Mouse (Mus musculus) erythroblast, embryonic 14.5 days (primary cell): ENCODE results near the gene Slc8b1. TPM values are rescaled to one million over a fixed set of nuclear protein-coding genes. Genes with fewer than 3 reads are reported as not detected.

Source experiments
- H3K27me3 ChIP-seq: 2 replicates; pipeline ENCODE4 v1.6.1; 2012; ENCODE audit warnings: inconsistent platforms; ENCODE audit not compliant: control insufficient read depth
- H3K36me3 ChIP-seq: 2 replicates; pipeline ENCODE4 v1.6.1; 2012; ENCODE audit warnings: mild to moderate bottlenecking, inconsistent platforms; ENCODE audit not compliant: control insufficient read depth
- H3K4me1 ChIP-seq: 2 replicates; pipeline ENCODE4 v1.6.1; 2012; ENCODE audit warnings: inconsistent platforms; ENCODE audit not compliant: control insufficient read depth
- H3K4me3 ChIP-seq: replicated peaks from 2 replicates; pipeline ENCODE3; 2012; ENCODE audit warnings: moderate library complexity, mild to moderate bottlenecking, inconsistent platforms
- H3K9me3 ChIP-seq: 2 replicates; pipeline ENCODE4 v1.6.1; 2012; ENCODE audit warnings: low read length, inconsistent platforms, mixed read lengths; ENCODE audit not compliant: control insufficient read depth
- GATA1 ChIP-seq: IDR thresholded peaks from 2 replicates; pipeline ENCODE4 v1.6.1; 2012; ENCODE audit warnings: low read length, inconsistent platforms, mixed read lengths
- TAL1 ChIP-seq: IDR thresholded peaks from 3 replicates; pipeline ENCODE4 v1.6.1; 2012; ENCODE audit warnings: low read length, inconsistent platforms, mixed read lengths
- polyA plus RNA-seq: library from polyadenylated mRNA; stranded (reverse); fragments of >175 nt; gene quantifications from 2 replicates; pipeline ENCODE4 v1.2.3, GENCODE M21; 2012

The Slc8b1 gene
- polyA plus RNA-seq, 1 experiment = 0.02 TPM

DNA sequence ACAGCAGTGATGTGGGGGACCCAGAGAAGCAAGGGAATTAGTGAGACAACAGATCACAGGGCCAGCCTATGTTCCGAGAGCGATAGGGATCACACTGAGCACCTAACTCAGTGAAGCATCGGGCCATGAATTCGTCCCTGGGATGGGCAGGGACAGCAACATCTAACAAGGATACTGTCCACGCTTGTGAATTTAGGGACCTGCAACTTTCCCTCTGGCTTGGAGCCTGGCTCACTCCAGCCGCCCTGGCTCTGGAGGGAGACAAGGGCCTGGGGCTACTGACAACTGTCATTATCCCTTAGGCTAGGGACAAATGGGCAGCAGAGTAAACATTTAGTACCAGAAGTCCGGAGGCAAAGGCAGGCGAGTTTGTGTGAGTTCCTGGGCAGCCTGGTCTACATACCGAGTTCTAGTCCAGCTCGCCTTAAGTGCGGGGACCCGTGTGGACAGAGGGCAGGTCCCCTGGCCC is 8.3 kb upstream of the Slc8b1 start:
- Histone ChIP-seq H3K4me3 (peak overlapping the region; percentile 81), H3K27me3 (no peaks in the 10 kb centered on the region), H3K9me3 (no peaks in the 10 kb centered on the region), H3K4me1 (peaks cover 31% of the 10 kb centered on the region), H3K36me3 (peaks cover 12% of the 10 kb centered on the region)
- TF ChIP-seq TAL1 = no peak
- no peak for TF ChIP-seq GATA1

DNA sequence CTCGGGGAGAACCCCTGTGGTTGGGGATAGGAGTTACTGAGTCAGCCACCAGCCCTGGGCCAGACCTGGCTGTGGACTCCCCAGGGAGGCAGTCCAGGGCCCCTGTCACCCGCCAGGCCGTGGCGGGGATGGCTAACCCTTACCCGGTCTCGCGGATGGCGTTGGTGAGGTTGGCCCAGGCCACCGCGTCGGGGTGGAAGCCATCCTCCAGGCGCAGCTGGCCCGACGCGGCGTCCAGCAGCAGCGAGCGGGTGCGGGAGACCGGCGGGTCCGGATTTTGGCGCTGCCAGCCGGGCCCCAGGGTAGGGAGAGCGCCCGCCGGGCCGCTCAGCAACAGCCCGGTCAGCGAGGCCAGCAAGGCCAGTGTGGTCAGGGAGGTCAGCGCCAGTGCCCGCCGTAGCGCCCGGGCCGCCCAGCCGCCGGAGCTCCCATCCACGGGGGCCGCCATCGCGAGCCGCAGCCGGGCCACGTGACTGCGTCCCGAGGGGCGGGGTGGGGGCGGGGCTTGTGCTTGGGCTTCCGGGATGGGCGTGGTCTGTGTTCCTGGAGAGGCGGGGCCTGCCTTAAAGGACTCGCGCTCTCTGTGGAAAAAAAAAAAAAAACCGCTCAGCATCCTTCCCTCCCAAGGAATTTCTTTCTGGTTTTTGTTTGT is 7.7 kb upstream of the Slc8b1 start, which contains the start of gene Plbd2:
Gene Plbd2, minus strand, starts transcription at position 482 of the 652 bp plus-strand sequence.
- Histone ChIP-seq H3K9me3 (no peaks in the 10 kb centered on the region), H3K27me3 (no peaks in the 10 kb centered on the region), H3K4me1 (peaks cover 31% of the 10 kb centered on the region), H3K36me3 (peaks cover 11% of the 10 kb centered on the region), H3K4me3 (peak within 1 kb of the TSS; percentile 81)
- no peak for TF ChIP-seq TAL1
- no peak for TF ChIP-seq GATA1

DNA sequence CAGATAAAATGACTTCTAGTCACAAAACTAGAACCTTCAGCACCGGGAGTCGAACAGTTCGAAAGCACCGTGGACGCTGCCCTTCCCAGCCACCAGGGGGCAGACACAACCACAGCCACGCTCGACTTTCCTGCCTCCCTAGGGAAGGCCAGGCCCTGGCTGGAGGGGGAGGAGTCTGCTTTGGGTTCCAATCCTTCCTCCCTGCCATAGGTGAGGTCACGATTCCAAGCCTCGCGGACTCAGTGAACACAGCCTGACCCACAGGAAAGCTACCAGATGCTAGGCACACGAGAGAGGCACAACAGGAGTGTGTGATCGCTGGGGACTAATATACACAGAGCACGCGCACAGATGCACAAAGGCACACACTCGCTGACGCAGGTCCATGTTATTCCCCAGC is 5.6 kb upstream of the Slc8b1 start:
- Histone ChIP-seq H3K36me3 (no peaks in the 10 kb centered on the region), H3K4me1 (peaks cover 29% of the 10 kb centered on the region), H3K9me3 (peaks cover 3% of the 10 kb centered on the region), H3K27me3 (peaks cover 2% of the 10 kb centered on the region; the same call in 1 of the 2 replicates), H3K4me3 (peak overlapping the region; percentile 21)
- TF ChIP-seq TAL1 (no peak), GATA1 (no peak)

DNA sequence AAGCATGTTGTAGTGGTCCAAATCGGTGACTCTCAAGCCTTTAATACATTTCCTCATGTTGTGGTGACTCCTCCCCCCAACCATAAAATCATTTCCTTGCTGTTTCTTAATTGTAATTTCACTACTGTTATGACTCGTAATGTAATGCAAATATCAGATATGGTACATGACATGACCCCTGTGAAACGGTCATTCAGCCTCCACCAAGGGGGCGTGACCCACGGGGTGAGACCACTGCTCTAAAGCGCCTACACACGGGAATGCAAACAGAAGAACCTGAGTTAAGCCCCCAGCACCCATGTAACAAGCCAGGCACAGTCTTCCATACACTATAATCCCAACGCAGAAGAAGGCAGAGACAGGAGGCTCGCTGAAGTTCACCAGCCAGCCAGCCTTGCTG is 5.2 kb upstream of the Slc8b1 start:
- Histone ChIP-seq H3K4me1 (peaks cover 33% of the 10 kb centered on the region), H3K4me3 (peak overlapping the region; percentile 21), H3K9me3 (peaks cover 3% of the 10 kb centered on the region), H3K27me3 (peaks cover 2% of the 10 kb centered on the region; the same call in 1 of the 2 replicates), H3K36me3 (no peaks in the 10 kb centered on the region)
- TF ChIP-seq GATA1 = no peak
- no peak for TF ChIP-seq TAL1

DNA sequence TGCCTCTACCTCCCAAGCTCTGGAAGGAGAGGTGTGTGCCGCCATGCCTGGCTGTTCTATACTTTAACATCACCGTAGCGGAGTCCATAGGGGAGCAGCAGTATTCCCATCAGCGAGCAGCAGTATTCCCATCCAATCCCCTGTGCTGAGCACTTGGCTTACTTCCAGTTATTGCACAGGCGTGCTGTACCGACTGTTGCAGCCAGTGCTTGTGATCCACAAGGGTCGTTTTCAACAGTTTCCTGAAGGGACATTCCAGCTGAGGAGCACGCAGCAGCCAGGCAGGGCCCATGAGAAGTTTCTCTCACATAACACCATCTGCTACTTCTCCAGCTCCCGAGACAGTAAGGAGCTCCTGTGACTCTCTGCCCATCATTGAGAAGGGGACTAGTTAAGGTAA is 4.5 kb upstream of the Slc8b1 start:
- no peak for TF ChIP-seq GATA1
- TF ChIP-seq TAL1 = no peak
- H3K4me1 ChIP-seq = peaks cover 40% of the 10 kb centered on the region
- no peaks in the 10 kb centered on the region for H3K36me3 ChIP-seq
- peaks cover 9% of the 10 kb centered on the region for H3K27me3 ChIP-seq
- H3K9me3 ChIP-seq = peaks cover 7% of the 10 kb centered on the region
- H3K4me3 ChIP-seq = no peak overlapping the region

DNA sequence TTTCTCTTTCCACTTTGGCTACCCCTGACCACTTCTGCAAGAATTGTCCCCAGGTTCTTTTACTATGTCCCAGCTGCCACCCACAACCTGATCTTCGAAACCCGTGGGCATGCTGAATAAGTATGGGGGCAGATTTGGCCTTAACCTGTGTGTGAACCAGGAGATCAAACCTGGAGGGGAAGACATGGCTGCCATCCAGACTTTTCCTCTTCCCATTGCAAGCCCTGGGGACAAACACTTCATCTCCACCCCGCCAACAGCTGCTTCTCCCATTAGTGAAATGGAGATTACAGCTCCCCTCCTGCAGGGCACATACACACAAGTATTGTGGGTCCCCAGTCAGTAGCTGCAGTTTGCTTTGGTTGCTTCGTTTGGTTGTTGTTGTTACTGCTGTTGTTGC is 3.7 kb upstream of the Slc8b1 start:
- H3K4me3 ChIP-seq = no peak overlapping the region
- TF ChIP-seq TAL1 (no peak), GATA1 (no peak)
- peaks cover 7% of the 10 kb centered on the region for H3K9me3 ChIP-seq
- H3K36me3 ChIP-seq = no peaks in the 10 kb centered on the region
- peaks cover 43% of the 10 kb centered on the region for H3K4me1 ChIP-seq
- peaks cover 17% of the 10 kb centered on the region for H3K27me3 ChIP-seq

DNA sequence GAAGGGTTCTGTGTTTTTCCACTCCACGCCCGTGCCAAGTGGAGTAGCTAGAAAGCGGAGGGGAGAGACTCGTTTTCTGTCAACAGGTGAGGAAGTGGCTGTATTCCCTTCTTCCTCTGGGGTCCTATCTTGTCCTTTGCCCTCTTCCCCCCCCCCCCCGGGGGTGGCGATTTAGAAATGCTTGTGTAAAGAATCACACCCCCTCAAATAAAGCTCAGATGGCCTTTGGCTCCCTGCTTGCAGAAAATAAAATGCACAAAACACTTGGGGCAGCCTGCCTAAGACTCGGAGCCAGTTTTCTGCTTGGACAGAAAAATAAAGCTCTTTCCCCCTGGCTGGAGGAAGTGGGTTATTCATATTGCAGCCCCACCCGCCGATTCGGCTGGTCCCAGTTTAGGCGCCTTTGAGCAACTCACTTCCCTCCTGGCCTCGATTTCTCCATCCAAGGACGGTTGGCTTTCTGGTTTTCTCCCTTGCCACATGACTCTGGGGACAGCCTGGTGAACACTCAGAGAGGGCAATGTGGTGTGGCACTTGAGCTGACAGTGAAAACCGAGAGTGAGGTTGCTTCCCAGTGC is 764 bp downstream of the Slc8b1 start:
- Histone ChIP-seq H3K27me3 (peaks cover 22% of the 10 kb centered on the region), H3K4me1 (peaks cover 32% of the 10 kb centered on the region), H3K36me3 (no peaks in the 10 kb centered on the region), H3K9me3 (peaks cover 7% of the 10 kb centered on the region), H3K4me3 (peak overlapping the region; percentile 64)
- no peak for TF ChIP-seq GATA1
- no peak for TF ChIP-seq TAL1

DNA sequence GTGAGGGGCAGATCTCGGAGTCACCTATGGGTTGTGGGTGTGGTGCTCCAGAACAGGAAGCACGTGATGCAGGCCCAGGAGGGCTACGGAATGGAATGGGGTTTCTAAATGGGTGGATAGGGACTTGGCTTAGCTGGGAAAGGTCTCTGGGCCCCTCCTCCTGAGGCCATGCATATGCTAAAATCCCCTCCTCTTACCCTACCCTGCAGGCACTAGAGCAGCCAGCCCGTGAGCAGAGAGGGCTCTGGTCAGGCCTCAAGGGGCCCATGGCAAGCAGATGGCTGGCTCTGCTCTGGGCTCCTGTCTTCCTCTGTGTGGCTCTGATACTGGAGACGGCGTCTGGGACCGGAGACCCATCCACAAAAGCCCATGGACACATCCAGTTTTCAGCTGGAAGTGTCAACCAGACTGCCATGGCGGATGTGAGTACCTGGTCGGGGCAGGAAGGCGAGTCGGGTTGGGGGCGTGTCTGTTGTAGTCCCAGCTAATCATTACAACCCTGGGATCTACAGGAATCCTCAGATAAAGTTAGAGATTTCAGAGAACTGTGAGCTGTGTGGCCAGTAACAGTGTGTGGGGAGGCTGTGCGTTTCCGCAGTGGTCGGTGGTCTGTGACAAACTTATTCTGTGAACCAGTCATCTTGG is 2.1 kb downstream of the Slc8b1 start:
- H3K9me3 ChIP-seq = peaks cover 7% of the 10 kb centered on the region
- no peak for TF ChIP-seq GATA1
- TF ChIP-seq TAL1 = no peak
- H3K36me3 ChIP-seq = no peaks in the 10 kb centered on the region
- H3K27me3 ChIP-seq = peaks cover 22% of the 10 kb centered on the region
- H3K4me3 ChIP-seq = no peak overlapping the region
- H3K4me1 ChIP-seq = peaks cover 38% of the 10 kb centered on the region

DNA sequence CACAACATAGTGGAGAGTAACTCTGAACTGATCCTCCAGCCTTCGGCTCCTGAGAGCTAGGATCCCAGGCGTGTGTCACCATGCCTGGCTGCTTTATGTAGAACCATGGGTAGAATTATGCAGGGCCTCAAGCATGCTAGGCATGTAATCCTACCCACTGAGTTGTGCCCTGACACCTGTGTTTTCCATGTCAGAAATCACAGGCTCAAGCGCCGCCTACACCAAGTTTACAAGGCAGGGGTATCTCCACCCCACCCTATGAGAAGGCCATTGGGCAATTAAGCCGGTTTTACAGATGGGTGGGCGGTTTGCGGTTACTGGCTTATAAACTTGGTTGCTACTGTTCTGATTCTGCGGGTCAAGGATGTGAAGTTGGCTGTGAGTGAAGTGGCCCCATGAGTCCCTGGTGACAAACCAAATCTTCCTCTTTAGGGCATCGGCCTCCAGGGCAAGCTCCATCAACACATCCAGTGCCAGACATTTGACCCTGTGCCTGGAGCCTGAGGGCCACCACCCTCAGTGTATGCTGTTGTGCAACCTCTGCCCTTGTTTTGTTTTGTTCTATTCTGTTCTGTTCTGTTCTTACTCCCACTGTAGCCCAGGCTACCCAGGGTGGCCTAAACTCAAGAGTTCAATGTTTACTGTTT is 3.2 kb downstream of the Slc8b1 start:
- Histone ChIP-seq H3K9me3 (peaks cover 7% of the 10 kb centered on the region), H3K27me3 (peaks cover 22% of the 10 kb centered on the region), H3K36me3 (no peaks in the 10 kb centered on the region), H3K4me3 (no peak overlapping the region), H3K4me1 (peaks cover 38% of the 10 kb centered on the region)
- no peak for TF ChIP-seq GATA1
- no peak for TF ChIP-seq TAL1
